Mouse (Mus musculus): ENCODE results near the gene Crls1. TPM values are rescaled to one million over a fixed set of nuclear protein-coding genes. Genes with fewer than 3 reads are reported as not detected.
A peak's percentile ranks its signal among the peaks of the same experiment; 100 is the strongest.

Crls1 gene
- polyA plus RNA-seq, 1 experiment from 2014 or later = 8.6 TPM

GRCm38 (mm10) chr2:132903498-132903897, 57.0 kb downstream of the Crls1 start:
- Histone ChIP-seq H3K4me3 (ENCODE audit: low read length) (no peak overlapping the region), H3K27me3 (replicated peaks; ENCODE audit: control insufficient read depth, insufficient read depth, low read length) (no peaks in the 10 kb centered on the region), H3K36me3 (ENCODE audit: control insufficient read depth, insufficient read depth, low read length) (no peaks in the 10 kb centered on the region), H3K4me2 (ENCODE audit: low read depth, low read length) (no peak overlapping the region), H3K27ac (ENCODE audit: low read length) (no peak overlapping the region), H3K9ac (ENCODE audit: low read depth, low read length) (no peak overlapping the region), H3K9me3 (ENCODE audit: control insufficient read depth, low read length) (no peaks in the 10 kb centered on the region), H3K4me1 (ENCODE audit: control insufficient read depth, insufficient read depth, low read length) (no peaks in the 10 kb centered on the region)
- 0 out of 2 replicates have a peak, but pooled peaks have one; percentile 33 for ATAC-seq
- 40% methylated on average over 3 of the region's 3 CpGs for WGBS

DNA sequence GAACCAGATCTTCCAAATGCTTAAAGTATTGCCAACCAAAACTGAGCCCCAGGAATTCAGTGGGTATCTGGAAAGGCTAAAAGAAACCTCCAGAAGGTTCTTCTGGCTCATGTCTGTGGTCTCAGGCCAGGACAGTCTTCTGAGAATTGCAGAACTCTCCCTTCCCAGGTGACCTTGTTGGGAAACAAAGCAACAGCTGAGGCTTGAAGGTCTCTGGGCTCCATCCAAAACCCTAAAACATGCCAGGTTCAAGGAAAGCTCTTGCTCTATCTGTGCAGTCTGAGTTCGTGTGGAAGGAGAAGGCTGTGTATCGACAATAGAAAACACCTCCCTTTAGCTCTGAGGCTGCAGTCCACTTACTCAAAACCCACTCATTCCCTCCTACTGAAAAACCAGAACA, 58.5 kb downstream of the Crls1 start:
- H3K36me3 ChIP-seq (ENCODE audit: control insufficient read depth, insufficient read depth, low read length) = no peaks in the 10 kb centered on the region
- H3K4me1 ChIP-seq (ENCODE audit: control insufficient read depth, insufficient read depth, low read length) = no peaks in the 10 kb centered on the region
- ATAC-seq = no peak
- no peak overlapping the region for H3K4me3 ChIP-seq (ENCODE audit: low read length)
- no peaks in the 10 kb centered on the region for H3K9me3 ChIP-seq (ENCODE audit: control insufficient read depth, low read length)
- no peak overlapping the region for H3K27ac ChIP-seq (ENCODE audit: low read length)
- no peak overlapping the region for H3K4me2 ChIP-seq (ENCODE audit: low read depth, low read length)
- 74% methylated on average over 2 of the region's 2 CpGs for WGBS
- no peak overlapping the region for H3K9ac ChIP-seq (ENCODE audit: low read depth, low read length)
- no peaks in the 10 kb centered on the region for H3K27me3 ChIP-seq (replicated peaks; ENCODE audit: control insufficient read depth, insufficient read depth, low read length)

DNA sequence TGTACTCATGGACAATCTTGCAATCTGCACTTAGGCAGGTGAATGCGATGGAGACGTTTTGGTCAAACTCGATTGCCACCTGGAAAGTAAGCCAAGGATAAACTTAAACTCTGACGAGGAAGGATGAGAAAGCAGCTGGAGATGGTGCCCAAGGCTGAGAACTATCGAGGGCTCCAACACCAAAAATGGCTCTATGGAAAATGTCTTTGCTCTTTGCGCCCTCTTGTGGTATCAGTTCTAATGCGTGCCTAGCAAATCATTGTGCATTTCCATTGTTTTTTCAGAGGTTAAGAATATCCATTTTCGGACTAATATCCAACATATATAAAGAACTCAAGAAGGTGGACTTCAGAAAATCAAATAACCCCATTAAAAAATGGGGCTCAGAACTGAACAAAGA, 60.3 kb downstream of the Crls1 start:
- H3K27me3 ChIP-seq (replicated peaks; ENCODE audit: control insufficient read depth, insufficient read depth, low read length) = no peaks in the 10 kb centered on the region
- WGBS = 32% methylated on average over 8 of the region's 8 CpGs

GRCm38 (mm10) chr2:132914785-132915184, 68.3 kb downstream of the Crls1 start:
- ATAC-seq = no peak
- H3K4me2 ChIP-seq (ENCODE audit: low read depth, low read length) = no peak overlapping the region
- no peak overlapping the region for H3K9ac ChIP-seq (ENCODE audit: low read depth, low read length)
- peaks cover 5% of the 10 kb centered on the region; the same call in 1 of the 2 replicates for H3K36me3 ChIP-seq (ENCODE audit: control insufficient read depth, insufficient read depth, low read length)
- H3K9me3 ChIP-seq (ENCODE audit: control insufficient read depth, low read length) = no peaks in the 10 kb centered on the region
- no peaks in the 10 kb centered on the region for H3K4me1 ChIP-seq (ENCODE audit: control insufficient read depth, insufficient read depth, low read length)
- no peak overlapping the region for H3K4me3 ChIP-seq (ENCODE audit: low read length)
- 80% methylated on average over 1 of the region's 1 CpGs for WGBS
- H3K27ac ChIP-seq (ENCODE audit: low read length) = no peak overlapping the region
- no peaks in the 10 kb centered on the region for H3K27me3 ChIP-seq (replicated peaks; ENCODE audit: control insufficient read depth, insufficient read depth, low read length)

More for the DNA sequence above, 60.3 kb downstream of the Crls1 start:
- Histone ChIP-seq H3K4me3 (ENCODE audit: low read length) (no peak overlapping the region), H3K27ac (ENCODE audit: low read length) (no peak overlapping the region), H3K4me2 (ENCODE audit: low read depth, low read length) (no peak overlapping the region), H3K36me3 (ENCODE audit: control insufficient read depth, insufficient read depth, low read length) (no peaks in the 10 kb centered on the region; the same call in 1 of the 2 replicates), H3K9me3 (ENCODE audit: control insufficient read depth, low read length) (no peaks in the 10 kb centered on the region), H3K4me1 (ENCODE audit: control insufficient read depth, insufficient read depth, low read length) (no peaks in the 10 kb centered on the region), H3K9ac (ENCODE audit: low read depth, low read length) (no peak overlapping the region)
- no peak for ATAC-seq

Other genes with a start within 250 kb of the Crls1 start
- gene Shld1, start 159.7 kb upstream of the Crls1 start, polyA plus RNA-seq (2015; fragmentation: Nextera tagmentation; extraction: Ambion mirVana) = 13.7 and 15.2 TPM in 2 replicates
- gene Chgb, start 65.4 kb upstream of the Crls1 start, polyA plus RNA-seq (2015; fragmentation: Nextera tagmentation; extraction: Ambion mirVana) = 57.2 and 60.0 TPM in 2 replicates
- gene Trmt6, start 30.6 kb upstream of the Crls1 start, polyA plus RNA-seq (2015; fragmentation: Nextera tagmentation; extraction: Ambion mirVana) = 23.2 and 25.2 TPM in 2 replicates
- gene Mcm8, start 30.5 kb upstream of the Crls1 start, polyA plus RNA-seq (2015; fragmentation: Nextera tagmentation; extraction: Ambion mirVana) = 10.5 and 10.6 TPM in 2 replicates
- 7.9 and 10.0 TPM in 2 replicates for gene Lrrn4, start 34.2 kb downstream of the Crls1 start, polyA plus RNA-seq (2015; fragmentation: Nextera tagmentation; extraction: Ambion mirVana)
- gene Fermt1, start 99.2 kb downstream of the Crls1 start, polyA plus RNA-seq (2015; fragmentation: Nextera tagmentation; extraction: Ambion mirVana) = 52.0 and 53.2 TPM in 2 replicates